Mouse (Mus musculus) adrenal gland, postnatal 0 days (tissue): ENCODE data around the gene Gimap8. TPM values are rescaled to one million over a fixed set of nuclear protein-coding genes. Genes with fewer than 3 reads are reported as not detected.

Source experiments
- polyA plus RNA-seq: library from polyadenylated mRNA; unstranded; fragments of >200 nt; fragmentation: Nextera tagmentation; extraction: Ambion mirVana; gene quantifications from 2 replicates; pipeline ENCODE4 v1.2.1, GENCODE M21; 2015

The Gimap8 gene
- polyA plus RNA-seq: 2.0 and 3.5 TPM in 2 replicates

GRCm38 (mm10) chr6:48646995-48647394, at the start of gene Gimap8:
Gene Gimap8, plus strand, starts transcription at chr6:48647234.

GRCm38 (mm10) chr6:48601271-48602079, 45.6 kb upstream of the Gimap8 start, which contains the start of gene Zfp775:
Gene Zfp775, plus strand, starts transcription at chr6:48602063.

DNA sequence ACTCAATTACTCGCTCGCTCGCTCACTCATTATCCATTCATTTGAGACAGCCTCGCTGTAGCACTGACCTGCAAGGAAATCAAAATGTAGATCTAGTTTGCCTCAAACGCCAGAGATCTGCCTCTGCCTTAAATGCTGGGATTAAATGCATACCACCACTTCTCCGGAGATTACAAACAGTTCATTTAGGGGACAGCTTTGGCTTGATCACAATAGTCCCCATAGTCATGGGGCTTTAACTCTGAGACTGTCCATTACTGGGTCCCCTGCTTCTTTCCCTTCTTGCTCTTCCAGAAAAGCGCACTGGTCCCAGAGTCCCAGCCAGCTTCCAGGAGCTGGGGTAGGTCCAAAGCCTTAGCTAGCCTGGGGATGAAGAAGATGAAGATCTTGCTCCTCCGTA, 20.6 kb upstream of the Gimap8 start, which contains the start of gene AI854703:
Gene AI854703 (plus strand): TSS at position 301 of the 400 bp plus-strand sequence.

GRCm38 (mm10) chr6:48675931-48676859, 29.2 kb downstream of the Gimap8 start, which contains the start of gene Gimap9:
Gene Gimap9, plus strand, starts transcription at chr6:48676129.

GRCm38 (mm10) chr6:48684319-48684718, 37.3 kb downstream of the Gimap8 start, which contains the start of gene Gimap4:
Gene Gimap4, plus strand, starts transcription at chr6:48684549.

Other genes with a start within 250 kb of the Gimap8 start
- gene Zfp467, start 201.4 kb upstream of the Gimap8 start, polyA plus RNA-seq: 36.8 and 38.6 TPM in 2 replicates
- 0.72 and 0.82 TPM in 2 replicates for gene Sspo, start 199.0 kb upstream of the Gimap8 start, polyA plus RNA-seq
- 53.0 and 62.1 TPM in 2 replicates for gene Atp6v0e2, start 109.6 kb upstream of the Gimap8 start, polyA plus RNA-seq
- gene Lrrc61, start 92.4 kb upstream of the Gimap8 start, polyA plus RNA-seq: 11.8 and 14.2 TPM in 2 replicates
- gene Rarres2, start 74.4 kb upstream of the Gimap8 start, polyA plus RNA-seq: 191 and 298 TPM in 2 replicates
- gene Gm45021, start 57.6 kb upstream of the Gimap8 start, polyA plus RNA-seq: not detected in 2 replicates
- gene Repin1, start 53.4 kb upstream of the Gimap8 start, polyA plus RNA-seq: 20.6 and 28.3 TPM in 2 replicates
- gene Gm44965, start 53.3 kb upstream of the Gimap8 start, polyA plus RNA-seq: not detected in 2 replicates
- 6.9 and 7.2 TPM in 2 replicates for gene Zfp775, start 45.2 kb upstream of the Gimap8 start, polyA plus RNA-seq
- 2.1 and 2.7 TPM in 2 replicates for gene AI854703, start 20.5 kb upstream of the Gimap8 start, polyA plus RNA-seq
- gene Gimap9, start 28.9 kb downstream of the Gimap8 start, polyA plus RNA-seq: 9.4 and 9.8 TPM in 2 replicates
- 40.4 and 54.9 TPM in 2 replicates for gene Gimap4, start 37.3 kb downstream of the Gimap8 start, polyA plus RNA-seq
- 57.0 and 58.1 TPM in 2 replicates for gene Gimap6, start 61.0 kb downstream of the Gimap8 start, polyA plus RNA-seq
- 0.95 TPM in 1 of 2 replicates, not detected in the other for gene Gm28053, start 71.4 kb downstream of the Gimap8 start, polyA plus RNA-seq
- 0.23 TPM in 1 of 2 replicates, not detected in the other for gene Gimap7, start 71.4 kb downstream of the Gimap8 start, polyA plus RNA-seq
- gene Gimap1, start 91.8 kb downstream of the Gimap8 start, polyA plus RNA-seq: 7.9 and 12.5 TPM in 2 replicates
- 28.6 and 28.9 TPM in 2 replicates for gene Gimap5, start 99.0 kb downstream of the Gimap8 start, polyA plus RNA-seq
- gene Gimap3, start 123.6 kb downstream of the Gimap8 start, polyA plus RNA-seq: 0.22 and 0.25 TPM in 2 replicates
- 155 and 175 TPM in 2 replicates for gene Tmem176a, start 193.7 kb downstream of the Gimap8 start, polyA plus RNA-seq
- 390 and 420 TPM in 2 replicates for gene Tmem176b, start 194.3 kb downstream of the Gimap8 start, polyA plus RNA-seq
- 0.20 and 0.29 TPM in 2 replicates for gene Aoc1, start 225.7 kb downstream of the Gimap8 start, polyA plus RNA-seq